Mouse (Mus musculus) cerebellum, postnatal 4 days (tissue): ENCODE data around the gene Tacc2.
"Not testable (repeated sequence)": the region's sequence is repeated elsewhere in the genome, so short reads cannot be mapped to it uniquely, and the experiment has no call there.

ENCODE experiments used
- DNase-seq, 2 experiments: peaks; one replicate each; pipeline ENCODE4 v3.0.0; 2022; ENCODE audit warnings: low spot score in 2 of 2, mixed read lengths in 1 of 2

Gene Tacc2

GRCm38 (mm10) chr7:130650621-130651020 is 73.4 kb downstream of the Tacc2 start:
- no peak for DNase-seq

GRCm38 (mm10) chr7:130653036-130653555 is 75.9 kb downstream of the Tacc2 start:
- DNase-seq = no peak

GRCm38 (mm10) chr7:130654562-130654961 is 77.3 kb downstream of the Tacc2 start:
- DNase-seq = no peak

- DNase-seq = no peak
These were observed 79.7 kb downstream of the Tacc2 start for GRCm38 (mm10) chr7:130656965-130657364.

- no peak for DNase-seq
These were observed 80.5 kb downstream of the Tacc2 start for GRCm38 (mm10) chr7:130657751-130658150.

GRCm38 (mm10) chr7:130659129-130659528 is 81.9 kb downstream of the Tacc2 start:
- no peak for DNase-seq

GRCm38 (mm10) chr7:130662250-130662649 is 85.0 kb downstream of the Tacc2 start:
- no peak for DNase-seq

GRCm38 (mm10) chr7:130662869-130663268 is 85.6 kb downstream of the Tacc2 start:
- no peak for DNase-seq

- DNase-seq = no peak
These were observed 86.8 kb downstream of the Tacc2 start for GRCm38 (mm10) chr7:130664037-130664436.

- no peak for DNase-seq
These were observed 87.4 kb downstream of the Tacc2 start for GRCm38 (mm10) chr7:130664629-130665028.

GRCm38 (mm10) chr7:130665358-130665757 is 88.1 kb downstream of the Tacc2 start:
- DNase-seq = no peak

GRCm38 (mm10) chr7:130668013-130668412 is 90.8 kb downstream of the Tacc2 start:
- DNase-seq = not testable (repeated sequence)

GRCm38 (mm10) chr7:130668729-130669281 is 91.6 kb downstream of the Tacc2 start:
- no peak for DNase-seq

GRCm38 (mm10) chr7:130669370-130669881 is 92.2 kb downstream of the Tacc2 start:
- peak in 1 of 2 experiments; percentile 59 for DNase-seq

- DNase-seq = no peak
These were observed 93.1 kb downstream of the Tacc2 start for GRCm38 (mm10) chr7:130670358-130670757.

GRCm38 (mm10) chr7:130671301-130671700 is 94.1 kb downstream of the Tacc2 start:
- no peak for DNase-seq

- DNase-seq = peak in 1 of 2 experiments; percentile 49
These were observed 96.2 kb downstream of the Tacc2 start for GRCm38 (mm10) chr7:130673169-130674033.

GRCm38 (mm10) chr7:130674526-130674925 is 97.3 kb downstream of the Tacc2 start:
- no peak for DNase-seq

- DNase-seq = no peak
These were observed 99.8 kb downstream of the Tacc2 start for GRCm38 (mm10) chr7:130676885-130677540.

- no peak for DNase-seq
These were observed 100.5 kb downstream of the Tacc2 start for GRCm38 (mm10) chr7:130677541-130678274.

- no peak for DNase-seq
These were observed 101.2 kb downstream of the Tacc2 start for GRCm38 (mm10) chr7:130678414-130678813.
